Mouse (Mus musculus) thymus, adult 2 months (tissue): ENCODE data around the gene Nup85. TPM values are rescaled to one million over a fixed set of nuclear protein-coding genes. Genes with fewer than 3 reads are reported as not detected.
A peak's percentile ranks its signal among the peaks of the same experiment; 100 is the strongest.

Source experiments
- DNase-seq: peaks from one replicate; pipeline ENCODE4 v3.0.0; 2021
- H3K27ac ChIP-seq: fragments of 200-500 bp; 2 replicates; pipeline ENCODE4 v1.5.1; 2012; ENCODE audit warnings: low read length, control low read depth; ENCODE audit not compliant: control insufficient read depth, insufficient read depth
- H3K27me3 ChIP-seq: fragments of 200-500 bp; 2 replicates; pipeline ENCODE4 v1.6.1; 2012; ENCODE audit warnings: mild to moderate bottlenecking, low read length, moderate library complexity, mixed read lengths; ENCODE audit not compliant: control insufficient read depth, insufficient read depth
- H3K36me3 ChIP-seq: fragments of 200-500 bp; 2 replicates; pipeline ENCODE4 v1.6.1; 2012; ENCODE audit warnings: mild to moderate bottlenecking, low read length, moderate library complexity; ENCODE audit not compliant: control insufficient read depth, insufficient read depth
- H3K4me1 ChIP-seq: fragments of 200-500 bp; replicated peaks from 2 replicates; pipeline ENCODE4 v1.6.1; 2012; ENCODE audit warnings: low read length; ENCODE audit not compliant: control insufficient read depth, insufficient read depth
- H3K4me3 ChIP-seq: fragments of 200-500 bp; 2 replicates; pipeline ENCODE4 v1.5.1; 2012; ENCODE audit warnings: mild to moderate bottlenecking, low read length, control low read depth, moderate library complexity; ENCODE audit not compliant: control insufficient read depth, insufficient read depth
- CTCF ChIP-seq: fragments of 200-500 bp; IDR thresholded peaks from 2 replicates; pipeline ENCODE4 v1.5.1; 2012; ENCODE audit warnings: mild to moderate bottlenecking, control low read depth, low read length, moderate library complexity, borderline replicate concordance; ENCODE audit not compliant: control insufficient read depth, poor library complexity, insufficient read depth; ENCODE audit errors: extremely low read depth
- POLR2A ChIP-seq: fragments of 200-500 bp; IDR thresholded peaks from 2 replicates; pipeline ENCODE4 v1.6.1; 2012; ENCODE audit warnings: mild to moderate bottlenecking, low read length, control low read depth, moderate library complexity; ENCODE audit not compliant: control insufficient read depth, poor library complexity, insufficient read depth; ENCODE audit errors: extremely low read depth
- WGBS: fragments of 180-500 bp; shearing (Covaris S2); methylation state at CpG from one replicate; pipeline ENCODE4 v1.1.7; 2018; 5-methylcytosine and 5-hydroxymethylcytosine counted together
- polyA plus RNA-seq: library from polyadenylated mRNA; depleted of rRNA; stranded (reverse); fragments of >200 nt; gene quantifications from 2 replicates; pipeline ENCODE4 v1.2.3, GENCODE M21; 2012

Nup85 gene
- polyA plus RNA-seq, 1 experiment: 136 TPM

- Histone ChIP-seq H3K27me3 (no peaks in the 10 kb centered on the region), H3K36me3 (peaks cover 27% of the 10 kb centered on the region)
- peak; percentile 99 for DNase-seq
These were observed 28.1 kb upstream of the Nup85 start, which contains the start of gene Sumo2 for GRCm38 (mm10) chr11:115536038-115536681. Gene Sumo2 (minus strand): TSS chr11:115536276.

GRCm38 (mm10) chr11:115536856-115537568, 27.2 kb upstream of the Nup85 start:
- 67% methylated on average over 10 of the region's 10 CpGs for WGBS
- Histone ChIP-seq H3K4me1 (peaks cover 7% of the 10 kb centered on the region), H3K4me3 (no peak overlapping the region; the same call in 1 of the 2 replicates), H3K27ac (peak overlapping the region; percentile 79), H3K27me3 (no peaks in the 10 kb centered on the region), H3K36me3 (peaks cover 18% of the 10 kb centered on the region)
- peak; percentile 39 for DNase-seq
- TF ChIP-seq CTCF (no peak), POLR2A (no peak)

More at GRCm38 (mm10) chr11:115536038-115536681, 28.1 kb upstream of the Nup85 start, which contains the start of gene Sumo2:
- 1% methylated on average over 69 of the region's 70 CpGs for WGBS
- H3K4me3 ChIP-seq: peak within 1 kb of the TSS; percentile 99
- H3K27ac ChIP-seq: peak within 1 kb of the TSS; percentile 81
- H3K4me1 ChIP-seq: peaks cover 7% of the 10 kb centered on the region
- TF ChIP-seq POLR2A (peak; percentile 59), CTCF (peak; percentile 66; the same call in 1 of the 2 replicates)

- TF ChIP-seq CTCF (no peak), POLR2A (no peak)
- peaks cover 7% of the 10 kb centered on the region for H3K4me1 ChIP-seq
- H3K27me3 ChIP-seq: no peaks in the 10 kb centered on the region
- WGBS: 60% methylated on average over 2 of the region's 2 CpGs
- DNase-seq: no peak
- H3K27ac ChIP-seq: no peak overlapping the region
- H3K4me3 ChIP-seq: no peak overlapping the region
- H3K36me3 ChIP-seq: peaks cover 8% of the 10 kb centered on the region
These were observed 26.2 kb upstream of the Nup85 start for GRCm38 (mm10) chr11:115538045-115538444.

- Histone ChIP-seq H3K27me3 (no peaks in the 10 kb centered on the region), H3K36me3 (no peaks in the 10 kb centered on the region), H3K4me3 (no peak overlapping the region), H3K4me1 (no peaks in the 10 kb centered on the region), H3K27ac (no peak overlapping the region)
- WGBS: 90% methylated on average over 4 of the region's 4 CpGs
- DNase-seq: no peak
- TF ChIP-seq CTCF (no peak), POLR2A (no peak)
These were observed 20.7 kb upstream of the Nup85 start for GRCm38 (mm10) chr11:115543571-115543970.

GRCm38 (mm10) chr11:115552783-115553182, 11.5 kb upstream of the Nup85 start:
- no peak for TF ChIP-seq POLR2A
- no peak for TF ChIP-seq CTCF
- 85% methylated on average over 4 of the region's 4 CpGs for WGBS
- peak; percentile 26 for DNase-seq
- Histone ChIP-seq H3K4me1 (no peaks in the 10 kb centered on the region), H3K27ac (no peak overlapping the region), H3K4me3 (no peak overlapping the region), H3K27me3 (no peaks in the 10 kb centered on the region), H3K36me3 (no peaks in the 10 kb centered on the region)

GRCm38 (mm10) chr11:115555717-115556116, 8.5 kb upstream of the Nup85 start:
- H3K36me3 ChIP-seq: no peaks in the 10 kb centered on the region
- TF ChIP-seq CTCF: no peak
- TF ChIP-seq POLR2A: no peak
- H3K27me3 ChIP-seq: no peaks in the 10 kb centered on the region
- WGBS: 87% methylated on average over 17 of the region's 17 CpGs
- H3K4me1 ChIP-seq: no peaks in the 10 kb centered on the region
- H3K27ac ChIP-seq: no peak overlapping the region
- H3K4me3 ChIP-seq: no peak overlapping the region
- DNase-seq: no peak
